Mouse (Mus musculus) MEL (cell line): Measurements from ENCODE around the gene Cdk12.

Experiments used
- CTCF ChIP-seq, 3 experiments: IDR thresholded peaks in 2 of 3; conservative IDR thresholded peaks in 1 of 3; 2 replicates each; pipeline ENCODE4 v1.5.1; 2011 to 2012; ENCODE audit warnings: low read length in 3 of 3, low read depth in 2 of 3, mild to moderate bottlenecking in 2 of 3, improper control_type of control experiment in 1 of 3, inconsistent platforms in 1 of 3, mixed read lengths in 1 of 3, moderate library complexity in 1 of 3; ENCODE audit not compliant: control insufficient read depth in 1 of 3, insufficient read depth in 1 of 3, poor library complexity in 1 of 3, severe bottlenecking in 1 of 3
- JUND ChIP-seq: IDR thresholded peaks from 2 replicates; pipeline ENCODE4 v1.6.1; 2011; ENCODE audit warnings: low read depth, mild to moderate bottlenecking, improper control_type of control experiment, low read length
- MAZ ChIP-seq: IDR thresholded peaks from 2 replicates; pipeline ENCODE4 v1.6.1; 2012; ENCODE audit warnings: low read depth, mild to moderate bottlenecking, inconsistent platforms, low read length, improper control_type of control experiment
- TBP ChIP-seq: IDR thresholded peaks from 2 replicates; pipeline ENCODE4 v1.8.0; 2011; ENCODE audit warnings: low read depth, low read length, improper control_type of control experiment
- ZMIZ1 ChIP-seq: IDR thresholded peaks from 2 replicates; pipeline ENCODE4 v1.6.1; 2012; ENCODE audit warnings: low read depth, mild to moderate bottlenecking, inconsistent platforms, low read length, improper control_type of control experiment, moderate library complexity
- ZNF384 ChIP-seq: IDR thresholded peaks from 2 replicates; pipeline ENCODE4 v1.6.1; 2012; ENCODE audit warnings: low read depth, mild to moderate bottlenecking, inconsistent platforms, low read length, improper control_type of control experiment

DNA sequence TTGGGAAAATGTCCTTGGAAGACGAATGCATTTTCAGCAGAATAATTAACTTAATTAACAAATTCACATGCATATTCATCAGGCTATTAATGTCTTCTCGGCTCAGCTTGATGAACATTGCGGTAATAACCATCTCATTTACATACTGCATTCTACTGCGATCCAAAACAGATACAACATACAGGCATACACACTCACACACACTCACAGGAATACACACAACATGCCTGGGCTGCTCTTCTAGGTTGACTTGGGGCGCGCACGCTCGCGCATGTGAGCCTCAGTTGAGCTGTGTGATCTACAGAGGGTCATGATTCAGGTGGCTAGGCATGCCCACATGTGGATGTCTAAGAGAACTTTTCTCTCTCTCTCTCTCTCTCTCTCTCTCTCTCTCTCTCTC, 80.9 kb downstream of the Cdk12 start:
- TF ChIP-seq MAZ (no peak), CTCF (IDR thresholded peaks at IDR 0.05 in 2 of 3, conservative IDR thresholded peaks at IDR 0.05 in 1 of 3; ENCODE audit: control insufficient read depth in 1 of 3, insufficient read depth in 1 of 3, low read depth in 2 of 3, low read length in 3 of 3, poor library complexity in 1 of 3, severe bottlenecking in 1 of 3) (no peak), TBP (no peak), JUND (no peak), ZMIZ1 (no peak), ZNF384 (no peak)
